Mouse (Mus musculus) olfactory bulb, adult 2 months (tissue): Measurements from ENCODE around the gene Syn3.

Source experiments
- CTCF ChIP-seq: fragments of 200-500 bp; IDR thresholded peaks from 2 replicates; pipeline ENCODE4 v1.5.1; 2012; ENCODE audit warnings: low read depth, mild to moderate bottlenecking, low read length, moderate library complexity; ENCODE audit not compliant: insufficient read depth
- POLR2A ChIP-seq: fragments of 200-500 bp; IDR thresholded peaks from 2 replicates; pipeline ENCODE4 v1.6.1; 2012; ENCODE audit warnings: mild to moderate bottlenecking, low read depth, low read length, moderate library complexity; ENCODE audit not compliant: insufficient read depth

DNA sequence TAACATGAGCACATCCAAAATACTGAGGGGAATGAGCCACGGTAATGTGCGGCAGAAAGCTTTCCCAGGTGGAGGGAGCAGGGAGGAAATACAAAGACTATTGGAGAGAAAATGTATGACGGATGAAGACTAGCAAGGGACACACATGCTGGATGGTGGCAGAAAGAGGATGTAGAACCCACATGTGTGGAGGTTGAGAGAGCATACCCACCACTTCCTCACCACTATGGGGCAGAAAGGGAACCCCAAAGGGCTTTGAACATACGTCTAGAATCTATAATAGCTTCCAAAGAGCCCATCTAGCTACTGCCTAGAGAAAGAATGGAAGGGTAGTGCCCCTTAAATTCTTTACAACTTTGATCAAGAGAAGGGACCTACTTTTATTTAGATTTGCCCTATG lies 113.0 kb downstream of the Syn3 start:
- TF ChIP-seq CTCF (no peak), POLR2A (no peak)
